Mouse (Mus musculus): ENCODE results near the gene Snrnp200.

GRCm38 (mm10) chr2:127259340-127259739, 51.2 kb downstream of the Snrnp200 start:
- TF ChIP-seq CTCF (IDR thresholded peaks at IDR 0.05; ENCODE audit: low read depth): no peak
- TF ChIP-seq EP300 (IDR thresholded peaks at IDR 0.05; ENCODE audit: low read depth): no peak

Data from liver, embryonic 14.5 days (tissue).